Mouse (Mus musculus): ENCODE measurements around the gene Lysmd2.
A peak's percentile ranks its signal among the peaks of the same experiment; 100 is the strongest.
"Not testable (repeated sequence)": the region's sequence is repeated elsewhere in the genome, so short reads cannot be mapped to it uniquely, and the experiment has no call there.

Gene Lysmd2

DNA sequence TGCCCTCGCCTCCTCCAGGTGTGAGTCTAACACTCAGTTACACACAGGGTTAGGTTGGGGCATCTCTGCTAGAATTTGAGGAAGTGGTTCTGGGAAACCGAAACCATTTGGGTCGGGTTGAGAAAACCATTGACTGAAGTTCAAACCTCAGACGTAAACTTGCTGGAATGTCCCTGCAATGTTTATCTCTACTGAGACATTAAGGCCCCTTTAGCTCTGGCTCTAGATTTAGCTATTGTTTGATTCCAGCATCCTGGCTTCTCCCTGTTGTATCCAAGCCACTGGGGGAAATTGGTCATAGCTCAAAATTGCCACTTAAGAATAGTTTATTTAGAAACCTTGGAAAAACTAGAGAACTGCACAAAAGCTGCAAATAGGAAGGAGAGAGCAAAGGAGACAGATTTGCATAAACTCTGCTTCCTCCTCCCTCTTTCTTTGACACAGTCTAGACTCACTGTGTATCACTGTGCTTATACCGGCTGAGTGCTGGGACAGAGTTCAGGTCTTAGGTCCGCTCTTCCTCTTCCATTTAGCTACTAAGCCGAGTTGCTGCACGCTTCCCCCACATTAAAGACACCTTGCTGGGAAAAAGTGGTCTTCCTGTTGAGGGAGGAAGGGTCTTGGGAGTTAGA is 5.4 kb downstream of the Lysmd2 start:
- no peak for DNase-seq

DNA sequence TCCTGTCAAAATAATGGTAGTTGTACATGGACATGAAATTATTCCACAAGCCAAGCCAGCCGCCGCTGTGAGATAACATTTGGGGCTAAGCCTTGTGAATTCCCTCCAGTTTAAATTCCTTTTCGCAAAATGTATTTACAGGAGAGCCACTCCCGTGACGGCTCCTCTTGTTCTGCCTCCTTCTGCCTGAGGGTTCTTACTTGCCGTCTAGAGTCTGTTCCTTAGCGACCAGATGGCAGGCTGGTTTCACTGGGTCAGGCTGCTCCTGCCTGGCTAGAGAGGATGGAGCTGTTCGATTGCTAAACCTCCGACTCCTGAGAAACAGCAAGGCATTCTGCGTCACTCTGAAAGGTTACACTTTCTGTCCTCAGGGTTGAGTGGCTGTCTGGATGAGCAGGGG is 6.6 kb downstream of the Lysmd2 start:
- DNase-seq: no peak

DNA sequence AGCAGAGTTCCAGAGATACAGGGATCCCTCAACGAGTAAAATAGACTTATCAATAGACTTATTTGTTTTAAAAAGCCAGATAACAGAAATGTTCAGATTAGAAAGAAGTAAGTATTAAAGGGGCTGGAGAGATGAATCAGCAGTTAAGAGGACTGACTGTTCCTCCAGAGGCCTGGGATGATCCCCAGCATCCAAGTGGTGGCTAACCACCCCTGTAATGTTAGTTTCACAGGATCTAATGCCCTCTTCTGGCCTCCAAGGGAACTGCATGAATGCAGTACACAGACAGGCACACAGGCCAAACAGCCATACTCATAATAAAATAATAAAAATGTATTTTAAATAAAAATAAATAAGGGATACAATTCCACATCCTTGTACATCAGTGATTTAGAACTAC is 7.4 kb downstream of the Lysmd2 start:
- no peak for DNase-seq

DNA sequence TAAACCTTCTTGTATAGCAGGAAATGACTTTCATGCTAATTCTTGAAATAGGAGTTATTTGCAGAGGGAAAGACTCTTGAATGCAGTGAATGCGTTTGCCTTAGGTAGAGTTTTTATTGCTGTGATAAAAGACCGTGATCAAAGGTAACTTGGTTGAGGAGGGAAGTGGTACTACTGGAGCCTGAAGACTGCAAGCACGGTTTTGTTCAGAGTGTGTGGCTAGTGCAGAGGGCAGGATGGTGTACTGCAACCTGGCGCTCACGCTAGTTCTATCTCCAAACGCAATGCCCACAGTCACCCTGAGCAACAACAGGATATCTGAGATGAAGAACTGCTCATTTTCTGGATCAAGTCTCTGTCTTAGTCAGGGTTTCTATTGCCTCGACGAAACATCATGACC is 8.1 kb downstream of the Lysmd2 start:
- no peak for DNase-seq

DNA sequence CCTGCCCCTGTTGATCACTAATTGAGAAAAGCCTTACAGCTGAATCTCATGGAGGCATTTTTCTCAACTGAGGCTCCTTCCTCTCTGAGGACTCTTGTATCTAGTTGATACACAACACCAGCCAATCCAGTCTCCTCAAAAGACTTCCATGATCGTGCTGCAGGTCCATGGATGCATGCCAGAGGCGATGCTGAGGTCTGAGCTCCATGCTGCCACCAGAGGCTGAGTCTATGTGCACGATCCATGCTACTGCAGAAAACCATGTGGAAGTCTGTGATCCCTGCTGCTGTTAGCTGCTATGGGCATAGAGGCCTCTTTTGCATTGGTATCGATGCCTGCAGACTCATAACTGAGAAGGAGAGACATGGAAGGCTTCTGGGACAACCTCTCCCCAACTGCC is 8.7 kb downstream of the Lysmd2 start:
- no peak for DNase-seq

DNA sequence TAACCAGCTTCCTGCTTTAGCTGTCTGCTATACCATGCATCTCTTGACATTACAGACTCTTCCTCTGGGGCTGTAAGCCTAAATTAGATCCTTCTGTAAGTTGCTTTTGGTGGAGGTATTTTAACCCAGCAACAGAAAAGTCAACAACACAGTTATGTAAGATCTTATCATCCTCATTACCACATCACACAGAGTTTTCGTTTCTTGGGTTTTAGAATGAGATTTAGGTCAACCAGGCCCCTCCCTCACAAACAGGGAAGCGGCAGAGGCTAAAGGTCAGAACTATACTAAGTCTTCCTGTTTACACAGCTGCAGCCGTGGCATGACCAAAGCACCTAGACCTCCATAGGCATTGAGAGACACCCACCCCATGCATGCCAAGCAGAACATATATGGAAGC is 19.9 kb downstream of the Lysmd2 start:
- DNase-seq: no peak

DNA sequence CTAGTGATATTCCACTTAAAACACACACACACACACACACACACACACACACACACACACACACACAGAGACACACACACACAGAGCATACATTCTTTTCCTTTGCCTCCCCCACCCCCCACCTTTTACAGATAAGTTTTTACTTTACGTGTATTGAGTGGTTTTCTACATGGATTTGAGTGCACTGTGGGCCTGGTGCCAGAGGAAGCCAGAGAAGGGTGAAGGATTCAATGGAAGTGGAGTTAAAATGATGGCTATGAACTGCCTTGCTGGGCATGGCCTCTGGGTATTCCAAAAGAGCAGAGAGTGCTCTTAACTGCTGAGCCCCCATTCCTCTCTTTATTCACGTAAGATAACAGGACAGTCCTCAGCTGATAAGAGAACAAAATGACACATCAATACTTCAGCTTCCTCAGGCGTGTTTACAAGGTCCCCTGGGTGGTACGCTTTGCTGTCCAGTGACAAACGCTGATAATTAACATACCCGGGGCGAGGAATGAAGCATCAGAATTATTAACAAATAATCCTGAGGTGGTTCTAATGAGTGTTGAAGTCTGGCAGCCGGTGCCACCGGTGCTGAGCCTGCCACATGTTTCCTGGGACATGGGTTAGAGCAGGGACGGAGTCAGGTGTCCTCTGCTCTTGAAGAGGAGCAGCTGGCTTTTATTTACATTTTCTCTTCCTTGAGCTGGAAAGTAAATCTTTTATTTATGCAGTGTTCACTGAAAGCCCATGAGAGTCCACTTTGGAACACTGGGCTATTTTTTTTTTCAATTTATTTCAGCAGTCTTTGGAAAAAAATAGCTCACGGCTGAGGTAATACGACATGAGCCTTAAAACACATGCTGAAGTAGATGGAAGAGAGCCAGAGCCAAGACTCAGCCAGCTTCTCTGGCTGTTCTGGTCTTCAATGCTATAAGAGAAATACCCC is 28.7 kb downstream of the Lysmd2 start:
- DNase-seq: no peak

DNA sequence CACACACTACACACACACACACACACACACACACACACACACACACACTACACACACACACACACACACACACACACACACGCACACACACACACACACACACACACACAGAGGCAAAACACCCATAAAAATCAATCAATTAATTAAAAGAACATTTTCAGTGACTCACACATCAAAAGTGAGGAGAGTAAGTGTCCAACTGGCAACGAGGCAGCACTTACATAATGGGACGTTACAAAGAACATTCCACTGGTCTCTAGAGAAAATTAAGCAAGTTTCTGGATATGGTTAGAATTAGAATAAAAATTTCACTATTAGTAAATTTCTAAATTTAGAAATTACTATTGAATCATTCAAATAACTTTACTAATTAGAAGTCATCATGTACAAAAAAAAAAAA is 30.9 kb downstream of the Lysmd2 start:
- not testable (repeated sequence) for DNase-seq

DNA sequence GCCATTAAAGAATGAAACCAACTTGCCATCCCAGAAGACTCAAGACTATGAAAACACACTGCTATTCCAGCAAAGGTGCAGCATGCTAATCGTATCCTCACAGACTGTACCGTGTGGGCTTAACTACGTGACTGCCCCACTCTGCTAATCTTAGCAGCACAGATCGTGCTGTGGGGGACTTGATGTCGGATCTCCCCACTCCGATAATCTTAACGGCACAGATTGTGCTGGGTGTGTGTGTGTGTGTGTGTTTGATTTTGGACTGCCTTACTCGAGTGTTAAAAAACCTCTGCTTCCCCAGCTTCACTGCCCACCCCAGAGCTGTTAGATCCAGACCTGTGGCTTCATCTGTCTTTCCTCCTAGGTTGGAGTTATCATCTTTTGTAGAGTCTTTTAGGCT is 35.4 kb downstream of the Lysmd2 start:
- peak; percentile 74 for DNase-seq

DNA sequence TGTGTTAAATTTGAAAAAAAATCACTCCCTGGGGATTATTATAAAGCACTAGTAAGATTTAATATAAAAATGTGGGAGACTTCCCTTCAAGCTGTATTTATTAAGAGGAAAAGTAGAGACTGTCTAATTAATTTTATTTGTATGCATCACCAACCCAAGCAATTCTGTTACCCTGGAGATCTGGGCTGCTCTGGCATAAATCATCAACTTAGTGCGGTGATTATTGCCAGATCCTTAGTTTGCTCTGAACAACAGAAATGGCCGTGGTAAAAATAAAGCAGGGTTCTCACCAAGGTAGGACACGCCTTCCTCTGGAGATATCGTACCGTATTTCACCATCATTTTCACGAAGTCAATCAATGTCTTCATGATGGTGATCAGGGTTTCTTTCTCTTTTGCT is 39.8 kb downstream of the Lysmd2 start:
- DNase-seq: no peak

DNA sequence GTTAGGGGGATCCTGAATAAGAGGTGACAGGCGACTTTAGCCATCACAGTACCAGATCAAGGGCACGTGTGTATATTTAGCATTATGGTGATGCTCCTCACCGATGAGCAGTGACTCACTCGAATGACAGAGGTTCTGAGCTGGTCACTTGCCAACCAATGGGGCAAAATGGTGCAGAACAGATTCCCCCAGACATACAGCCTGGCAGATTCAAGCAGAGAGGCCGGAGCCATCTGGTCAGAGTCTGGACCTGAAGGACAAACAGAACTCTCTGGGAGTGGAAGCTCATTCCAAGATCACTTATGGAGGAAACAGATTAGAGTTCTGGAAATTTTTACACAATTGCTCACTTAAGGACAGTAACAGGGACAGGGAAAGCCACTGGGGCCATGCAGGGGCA is 41.1 kb downstream of the Lysmd2 start:
- DNase-seq: no peak

DNA sequence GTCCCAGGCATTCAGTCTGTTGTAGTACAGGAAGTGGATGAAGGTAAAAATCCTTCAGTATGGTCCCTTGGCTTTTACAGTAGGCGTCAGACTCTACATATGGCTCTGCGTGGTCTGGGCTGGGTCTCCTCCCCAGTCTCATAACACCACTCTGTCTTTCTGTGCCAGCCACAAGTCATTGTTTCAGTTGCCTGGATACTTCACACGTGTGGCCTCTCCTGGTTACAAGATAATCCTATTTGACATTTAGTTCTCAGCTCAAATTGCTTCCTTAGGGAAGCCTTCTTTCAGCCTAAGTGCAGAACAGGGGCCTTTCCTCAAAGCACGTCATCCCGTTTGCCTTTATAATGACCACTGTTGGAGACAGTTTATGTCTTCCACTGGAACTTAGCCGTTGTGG is 47.2 kb downstream of the Lysmd2 start:
- no peak for DNase-seq

DNA sequence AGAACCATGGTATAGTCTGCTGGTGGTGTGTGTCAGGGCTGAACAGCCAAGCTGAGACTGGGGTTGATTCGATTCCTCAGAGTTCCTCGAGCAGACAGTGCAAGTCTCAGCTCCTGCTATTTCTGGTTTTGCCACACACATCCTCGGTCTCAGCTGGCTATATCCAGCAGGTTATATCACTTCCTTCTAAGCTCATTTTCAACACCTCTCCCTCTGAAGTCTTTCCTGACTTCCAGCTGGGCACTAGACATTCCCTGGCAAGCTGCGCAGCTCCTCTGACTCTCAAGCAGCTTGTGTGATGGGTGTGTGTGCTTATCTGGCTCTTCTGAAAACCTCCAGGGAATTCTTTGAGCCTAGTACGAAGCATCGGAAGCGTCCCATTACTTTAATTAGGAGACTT is 50.7 kb downstream of the Lysmd2 start:
- peak; percentile 81 for DNase-seq

DNA sequence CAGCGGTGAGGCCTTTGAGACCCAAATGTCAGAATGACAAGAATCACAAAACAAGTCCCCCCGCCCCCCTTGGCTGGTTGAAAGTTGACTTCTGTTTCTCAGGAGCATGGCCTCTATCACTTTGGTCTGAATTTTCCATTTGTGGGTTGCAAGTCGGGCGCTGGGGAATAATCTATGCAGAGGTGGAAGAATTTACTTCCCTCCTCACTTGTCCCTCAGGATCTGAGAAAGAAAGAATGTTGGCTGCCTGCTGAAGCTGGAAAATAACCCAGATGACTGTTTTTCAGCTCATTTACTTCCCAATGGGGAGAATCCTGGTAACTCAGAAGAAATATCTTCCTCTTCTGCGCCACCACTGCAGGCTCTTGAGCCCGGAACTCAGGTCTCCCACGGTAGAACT is 52.8 kb downstream of the Lysmd2 start:
- no peak for DNase-seq

DNA sequence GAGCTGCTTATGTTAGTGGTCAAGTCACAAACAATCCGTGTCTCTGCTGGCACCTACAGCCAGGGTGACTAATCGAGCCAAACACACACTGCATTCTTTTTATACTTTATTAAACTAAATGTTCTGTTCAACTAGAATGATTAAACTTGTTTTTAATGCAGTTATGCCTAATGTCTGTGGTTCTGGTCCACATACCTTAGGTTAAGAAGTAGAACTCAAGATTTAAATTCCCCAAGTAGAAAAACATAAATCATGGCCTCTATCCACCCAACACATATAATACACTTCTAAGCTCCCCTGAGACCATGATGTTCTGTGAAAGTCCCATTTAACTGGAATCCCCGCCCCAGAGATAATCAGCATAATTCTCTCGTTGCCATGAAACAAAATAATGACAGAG is 54.1 kb downstream of the Lysmd2 start:
- no peak for DNase-seq

DNA sequence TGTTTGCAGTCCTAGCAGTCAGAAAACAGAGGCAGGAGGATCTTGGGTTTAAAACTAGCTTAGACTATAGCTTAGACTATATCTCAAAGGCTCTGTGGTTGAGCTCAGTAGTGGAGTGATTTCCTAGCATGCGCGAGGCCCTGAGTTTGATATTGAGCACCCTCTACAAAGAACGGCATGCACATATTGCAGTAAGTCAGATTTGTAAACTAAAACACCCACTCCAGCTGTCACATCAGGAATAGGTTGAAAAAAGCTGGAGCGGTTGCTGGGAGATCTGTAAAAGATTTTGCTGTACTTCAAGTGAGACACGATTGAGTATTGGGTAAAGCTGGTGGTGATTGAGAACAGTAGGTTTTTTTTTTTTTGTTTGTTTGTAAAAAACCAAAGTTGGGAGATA is 55.1 kb downstream of the Lysmd2 start:
- DNase-seq: peak; percentile 50

DNA sequence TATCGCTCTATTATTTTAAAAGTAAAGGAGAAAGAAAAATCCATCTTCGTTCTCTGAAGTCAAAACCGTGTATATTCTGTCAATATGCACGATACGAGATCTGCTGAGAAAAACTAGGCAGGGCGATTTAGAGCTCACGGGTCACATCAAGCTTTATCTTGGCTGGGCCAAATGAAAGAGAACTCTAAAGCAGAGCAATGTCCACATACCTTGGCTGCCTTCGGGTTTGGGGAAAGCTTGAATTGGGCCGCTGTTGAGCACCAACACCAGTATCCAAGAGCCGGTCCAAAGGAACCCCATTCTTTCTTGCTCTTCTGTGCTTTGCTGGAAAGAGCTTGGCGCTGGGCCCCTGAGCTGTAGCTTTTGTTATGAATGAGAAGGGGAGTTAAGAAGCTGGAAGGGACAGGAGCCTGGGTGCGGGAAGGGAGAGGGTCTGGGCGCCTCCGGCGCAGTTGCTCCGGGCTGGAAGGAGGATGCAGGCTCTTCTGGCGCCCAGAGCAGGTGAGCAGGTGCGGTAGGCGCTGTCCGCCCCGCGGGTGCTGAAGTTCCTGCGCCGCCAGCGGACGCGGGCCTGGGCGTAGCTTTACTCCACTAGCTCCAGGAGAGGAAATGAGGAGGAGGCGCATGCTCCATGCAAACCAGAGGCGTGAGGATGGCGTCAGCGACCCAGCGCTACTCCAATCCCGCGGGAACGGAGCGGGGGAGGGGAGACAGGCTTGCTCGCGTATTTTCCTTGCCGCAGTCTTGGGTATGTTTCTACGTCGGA is 58.1 kb downstream of the Lysmd2 start, which contains the start of gene Scg3:
Gene Scg3 (minus strand): TSS at position 631 of the 766 bp plus-strand sequence.
- peak; percentile 97 for DNase-seq

DNA sequence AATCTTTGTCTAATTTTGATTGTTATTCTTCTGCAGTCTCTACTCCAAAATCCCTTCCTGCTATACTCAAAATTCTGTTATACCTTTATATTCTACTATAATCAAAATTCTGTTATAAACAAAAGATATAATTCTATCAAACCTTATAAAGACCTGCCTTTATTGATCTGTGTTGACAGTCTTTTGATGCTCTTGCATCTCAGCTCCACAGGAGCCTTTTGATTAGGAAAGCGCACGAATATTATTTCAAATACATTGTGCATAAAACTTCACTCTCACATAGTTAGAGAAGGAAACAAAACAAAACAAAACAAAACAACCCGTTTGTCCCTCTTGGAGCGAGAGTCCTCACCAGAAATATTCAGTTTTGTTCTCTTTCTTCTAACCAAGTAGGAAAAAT is 58.8 kb downstream of the Lysmd2 start:
- DNase-seq: no peak

DNA sequence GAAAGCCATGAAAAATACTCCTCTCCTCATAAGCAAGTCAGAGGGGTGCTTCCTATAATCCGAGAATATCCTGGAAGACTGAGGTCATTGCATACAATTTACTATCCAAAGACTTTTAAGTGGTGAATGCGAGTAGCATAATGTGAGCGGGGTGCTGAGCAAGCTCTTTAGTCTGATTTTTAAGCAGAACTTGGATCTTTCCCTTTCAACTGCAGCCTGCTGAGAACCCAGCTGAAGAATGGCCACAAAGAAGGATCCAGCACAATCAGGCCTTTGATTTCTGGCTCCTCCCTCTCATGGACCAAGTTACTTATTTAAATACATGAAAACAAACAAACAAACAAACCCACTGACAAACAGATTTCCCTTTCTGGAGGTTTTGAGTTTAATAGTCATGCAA is 59.2 kb downstream of the Lysmd2 start:
- DNase-seq: no peak
